7 mouse cellular contexts compared by ENCODE assay signal in genomic region chr10:82354083-82355010, GRCm38 (mm10). TPM values are rescaled to one million over a fixed set of nuclear protein-coding genes. Genes with fewer than 3 reads are reported as not detected.
DNase-seq lines count a peak whose midpoint lies in the region; ATAC-seq lines count a peak whose summit lies in the region.

Gene Gm4924, plus strand, starts transcription at chr10:82354255.

- H3K27ac ChIP-seq in embryonic facial prominence, embryonic 10.5 days (replicated peaks): peak within 1 kb of the TSS; percentile 96
- H3K27ac ChIP-seq in limb, embryonic 11.5 days (replicated peaks; ENCODE audit: low read depth, low read length): peak within 1 kb of the TSS; percentile 78
- H3K27ac ChIP-seq in midbrain, embryonic 14.5 days (replicated peaks; ENCODE audit: low read depth, low read length): peak within 1 kb of the TSS; percentile 98

- DNase-seq in adrenal gland, postnatal 14 days: peak; percentile 87
- peak; percentile 87 for DNase-seq in embryonic facial prominence, embryonic 10.5 days (ENCODE audit: low spot score)
- DNase-seq in heart, adult 11 months: peak; percentile 98
- DNase-seq in kidney, adult 18-20 months: peak; percentile 77
- DNase-seq in limb, embryonic 11.5 days (ENCODE audit: low spot score): peak; percentile 86
- DNase-seq in midbrain, embryonic 14.5 days: peak; percentile 95
- DNase-seq in spleen, adult 18-20 months: peak; percentile 67 to 70

- H3K36me3 ChIP-seq in embryonic facial prominence, embryonic 10.5 days (replicated peaks): peaks cover 23% of the 10 kb centered on the region
- no peaks in the 10 kb centered on the region for H3K36me3 ChIP-seq in limb, embryonic 11.5 days (ENCODE audit: control insufficient read depth, insufficient read depth, low read length)
- no peaks in the 10 kb centered on the region for H3K36me3 ChIP-seq in midbrain, embryonic 14.5 days (ENCODE audit: control insufficient read depth, insufficient read depth, low read length)

- H3K4me1 ChIP-seq in embryonic facial prominence, embryonic 10.5 days: no peaks in the 10 kb centered on the region
- H3K4me1 ChIP-seq in limb, embryonic 11.5 days (ENCODE audit: control insufficient read depth, insufficient read depth, low read length): no peaks in the 10 kb centered on the region
- H3K4me1 ChIP-seq in midbrain, embryonic 14.5 days (ENCODE audit: control insufficient read depth, insufficient read depth, low read length): no peaks in the 10 kb centered on the region

- peak within 1 kb of the TSS; percentile 50 for H3K4me2 ChIP-seq in limb, embryonic 11.5 days (ENCODE audit: low read depth, severe bottlenecking)
- H3K4me2 ChIP-seq in midbrain, embryonic 14.5 days (ENCODE audit: low read length): peak within 1 kb of the TSS; percentile 57

- ATAC-seq in limb, embryonic 11.5 days (ENCODE audit: insufficient number of reproducible peaks, low FRiP score, low TSS enrichment, low read depth): peak; percentile 99
- ATAC-seq in midbrain, embryonic 14.5 days (ENCODE audit: low FRiP score, low TSS enrichment): peak; percentile 100

- peak within 1 kb of the TSS; percentile 77 for H3K4me3 ChIP-seq in embryonic facial prominence, embryonic 10.5 days
- peak within 1 kb of the TSS; percentile 57 for H3K4me3 ChIP-seq in limb, embryonic 11.5 days (ENCODE audit: low read depth, low read length)
- H3K4me3 ChIP-seq in midbrain, embryonic 14.5 days (replicated peaks; ENCODE audit: low read depth, low read length): peak within 1 kb of the TSS; percentile 56

- H3K9ac ChIP-seq in limb, embryonic 11.5 days (ENCODE audit: low read length): peak within 1 kb of the TSS; percentile 81
- H3K9ac ChIP-seq in midbrain, embryonic 14.5 days (replicated peaks; ENCODE audit: low read length): peak within 1 kb of the TSS; percentile 70

- H3K27me3 ChIP-seq in embryonic facial prominence, embryonic 10.5 days (replicated peaks; ENCODE audit: low read depth, poor library complexity, severe bottlenecking): no peaks in the 10 kb centered on the region
- H3K27me3 ChIP-seq in limb, embryonic 11.5 days (ENCODE audit: control insufficient read depth, insufficient read depth, low read length): no peaks in the 10 kb centered on the region
- no peaks in the 10 kb centered on the region for H3K27me3 ChIP-seq in midbrain, embryonic 14.5 days (ENCODE audit: control insufficient read depth, insufficient read depth, low read length)

- 6% methylated on average over 34 of the region's 34 CpGs for WGBS in embryonic facial prominence, embryonic 10.5 days
- 4% methylated on average over 34 of the region's 34 CpGs for WGBS in limb, embryonic 11.5 days
- 4% methylated on average over 34 of the region's 34 CpGs for WGBS in midbrain, embryonic 14.5 days

- peaks cover 31% of the 10 kb centered on the region for H3K9me3 ChIP-seq in embryonic facial prominence, embryonic 10.5 days
- H3K9me3 ChIP-seq in limb, embryonic 11.5 days (ENCODE audit: control insufficient read depth, low read length): no peaks in the 10 kb centered on the region; the same call in 1 of the 2 replicates
- H3K9me3 ChIP-seq in midbrain, embryonic 14.5 days (ENCODE audit: control insufficient read depth, low read length): peaks cover 40% of the 10 kb centered on the region

RNA-seq across cellular contexts. Expression of gene Gm4924, which starts in this region (rescaled TPM):
- total RNA-seq in adrenal gland, postnatal 14 days (2021): 4.3 and 5.2 TPM in 2 replicates
- polyA plus RNA-seq in embryonic facial prominence, embryonic 10.5 days (2016; fragmentation: Nextera tagmentation; extraction: Ambion mirVana): 9.6 TPM in 2 replicates
- 8.7 and 9.9 TPM in 2 replicates for polyA plus RNA-seq in limb, embryonic 11.5 days (2014; fragmentation: Nextera tagmentation; extraction: Ambion mirVana)
- polyA plus RNA-seq in midbrain, embryonic 14.5 days (2014; fragmentation: Nextera tagmentation; extraction: Ambion mirVana): 13.7 and 14.4 TPM in 2 replicates

Comparison
In these comparisons a context has a peak if more than half of its experiments do, and no peak if none do; other contexts are left out.
1. Peak in every context shown above with its lines: DNase-seq, ATAC-seq, H3K4me3 ChIP-seq and H3K27ac ChIP-seq.